Mouse (Mus musculus): ENCODE measurements around the gene Wdr46. TPM values are rescaled to one million over a fixed set of nuclear protein-coding genes. Genes with fewer than 3 reads are reported as not detected.
"Not testable (repeated sequence)": the region's sequence is repeated elsewhere in the genome, so short reads cannot be mapped to it uniquely, and the experiment has no call there.

Wdr46 gene
- polyA plus RNA-seq, 1 experiment from 2014 or later: 32.7 TPM

- WGBS: 1% methylated on average over 45 of the region's 45 CpGs
- Histone ChIP-seq H3K27ac (ENCODE audit: low read length) (peak within 1 kb of the TSS; percentile 92), H3K4me3 (ENCODE audit: low read length) (peak within 1 kb of the TSS; percentile 51), H3K9me3 (ENCODE audit: low read length) (no peaks in the 10 kb centered on the region), H3K4me2 (replicated peaks; ENCODE audit: low read depth, low read length) (peak within 1 kb of the TSS; percentile 75), H3K36me3 (ENCODE audit: insufficient read depth, low read length) (peaks cover 34% of the 10 kb centered on the region), H3K27me3 (ENCODE audit: insufficient read depth, low read length) (no peaks in the 10 kb centered on the region), H3K9ac (replicated peaks; ENCODE audit: low read length) (peak within 1 kb of the TSS; percentile 64), H3K4me1 (ENCODE audit: insufficient read depth, low read length) (peaks cover 45% of the 10 kb centered on the region)
- ATAC-seq (ENCODE audit: low FRiP score, low TSS enrichment): peak; percentile 83
Measured at GRCm38 (mm10) chr17:33951021-33951946, 10.8 kb downstream of the Wdr46 start, which contains the start of gene B3galt4. Gene B3galt4 (minus strand): TSS chr17:33951488.

- H3K4me3 ChIP-seq (ENCODE audit: low read length): peak overlapping the region; percentile 51; the same call in 1 of the 2 replicates
- not testable (repeated sequence) for H3K27me3 ChIP-seq (ENCODE audit: insufficient read depth, low read length); ATAC-seq (ENCODE audit: low FRiP score, low TSS enrichment); H3K9me3 ChIP-seq (ENCODE audit: low read length)
- WGBS: 61% methylated on average over 13 of the region's 13 CpGs
- peak overlapping the region; percentile 75 for H3K4me2 ChIP-seq (replicated peaks; ENCODE audit: low read depth, low read length)
- H3K36me3 ChIP-seq (ENCODE audit: insufficient read depth, low read length): peaks cover 31% of the 10 kb centered on the region
- 0 out of 2 replicates have a peak overlapping the region, but pooled peaks have one; percentile 10 for H3K9ac ChIP-seq (replicated peaks; ENCODE audit: low read length)
- peak overlapping the region; percentile 92 for H3K27ac ChIP-seq (ENCODE audit: low read length)
- peaks cover 50% of the 10 kb centered on the region for H3K4me1 ChIP-seq (ENCODE audit: insufficient read depth, low read length)
Measured at GRCm38 (mm10) chr17:33952015-33952414, 11.6 kb downstream of the Wdr46 start.

- Histone ChIP-seq H3K27ac (ENCODE audit: low read length) (peak overlapping the region; percentile 43; the same call in 1 of the 2 replicates), H3K4me3 (ENCODE audit: low read length) (no peak overlapping the region), H3K9me3 (ENCODE audit: low read length) (no peaks in the 10 kb centered on the region), H3K36me3 (ENCODE audit: insufficient read depth, low read length) (peaks cover 32% of the 10 kb centered on the region), H3K4me1 (ENCODE audit: insufficient read depth, low read length) (peaks cover 50% of the 10 kb centered on the region), H3K9ac (replicated peaks; ENCODE audit: low read length) (peak overlapping the region; percentile 87), H3K4me2 (replicated peaks; ENCODE audit: low read depth, low read length) (0 out of 2 replicates have a peak overlapping the region, but pooled peaks have one; percentile 99), H3K27me3 (ENCODE audit: insufficient read depth, low read length) (no peaks in the 10 kb centered on the region)
- no peak for ATAC-seq (ENCODE audit: low FRiP score, low TSS enrichment)
- WGBS: 82% methylated on average over 4 of the region's 4 CpGs
Measured at GRCm38 (mm10) chr17:33952879-33953278, 12.4 kb downstream of the Wdr46 start.

- ATAC-seq (ENCODE audit: low FRiP score, low TSS enrichment): no peak
- H3K4me1 ChIP-seq (ENCODE audit: insufficient read depth, low read length): peaks cover 50% of the 10 kb centered on the region
- 81% methylated on average over 3 of the region's 3 CpGs for whole genome bisulfite sequencing
- peak overlapping the region; percentile 87 for H3K9ac ChIP-seq (replicated peaks; ENCODE audit: low read length)
- H3K4me3 ChIP-seq (ENCODE audit: low read length): peak overlapping the region; percentile 87; the same call in 1 of the 2 replicates
- H3K36me3 ChIP-seq (ENCODE audit: insufficient read depth, low read length): peaks cover 35% of the 10 kb centered on the region
- 0 out of 2 replicates have a peak overlapping the region, but pooled peaks have one; percentile 43 for H3K27ac ChIP-seq (ENCODE audit: low read length)
- peak overlapping the region; percentile 99 for H3K4me2 ChIP-seq (replicated peaks; ENCODE audit: low read depth, low read length)
- no peaks in the 10 kb centered on the region for H3K9me3 ChIP-seq (ENCODE audit: low read length)
- H3K27me3 ChIP-seq (ENCODE audit: insufficient read depth, low read length): no peaks in the 10 kb centered on the region
Measured at GRCm38 (mm10) chr17:33953310-33953709, 12.8 kb downstream of the Wdr46 start.

- WGBS: 40% methylated on average over 5 of the region's 5 CpGs
- Histone ChIP-seq H3K4me1 (ENCODE audit: insufficient read depth, low read length) (peaks cover 50% of the 10 kb centered on the region), H3K9me3 (ENCODE audit: low read length) (no peaks in the 10 kb centered on the region)
Measured at GRCm38 (mm10) chr17:33953961-33954565, 13.6 kb downstream of the Wdr46 start.

GRCm38 (mm10) chr17:33954646-33955554, 14.4 kb downstream of the Wdr46 start:
- ATAC-seq (ENCODE audit: low FRiP score, low TSS enrichment): no peak; the same call in 1 of the 2 replicates
- Histone ChIP-seq H3K27me3 (ENCODE audit: insufficient read depth, low read length) (no peaks in the 10 kb centered on the region), H3K36me3 (ENCODE audit: insufficient read depth, low read length) (peaks cover 40% of the 10 kb centered on the region), H3K4me2 (replicated peaks; ENCODE audit: low read depth, low read length) (peak overlapping the region; percentile 99), H3K4me1 (ENCODE audit: insufficient read depth, low read length) (peaks cover 50% of the 10 kb centered on the region), H3K9ac (replicated peaks; ENCODE audit: low read length) (peak overlapping the region; percentile 87), H3K9me3 (ENCODE audit: low read length) (no peaks in the 10 kb centered on the region), H3K4me3 (ENCODE audit: low read length) (peak overlapping the region; percentile 87), H3K27ac (ENCODE audit: low read length) (peak overlapping the region; percentile 87)
- WGBS: under 1% methylated on average over 33 of the region's 33 CpGs

More at GRCm38 (mm10) chr17:33953961-33954565, 13.6 kb downstream of the Wdr46 start:
- peak overlapping the region; percentile 87 for H3K9ac ChIP-seq (replicated peaks; ENCODE audit: low read length)
- peaks cover 36% of the 10 kb centered on the region for H3K36me3 ChIP-seq (ENCODE audit: insufficient read depth, low read length)
- no peak for ATAC-seq (ENCODE audit: low FRiP score, low TSS enrichment)
- peak overlapping the region; percentile 87 for H3K27ac ChIP-seq (ENCODE audit: low read length)
- peak overlapping the region; percentile 87 for H3K4me3 ChIP-seq (ENCODE audit: low read length)
- no peaks in the 10 kb centered on the region for H3K27me3 ChIP-seq (ENCODE audit: insufficient read depth, low read length)
- H3K4me2 ChIP-seq (replicated peaks; ENCODE audit: low read depth, low read length): peak overlapping the region; percentile 99

GRCm38 (mm10) chr17:33955555-33956214, 15.2 kb downstream of the Wdr46 start, which contains the start of the genes Vps52 and Rps18:
Gene Vps52 (plus strand): TSS chr17:33955812.
Gene Rps18 (minus strand): TSS chr17:33956001.
- WGBS: under 1% methylated on average over 50 of the region's 50 CpGs
- Histone ChIP-seq H3K4me3 (ENCODE audit: low read length) (peak within 1 kb of the TSS; percentile 87), H3K4me2 (replicated peaks; ENCODE audit: low read depth, low read length) (peak within 1 kb of the TSS; percentile 99), H3K9ac (replicated peaks; ENCODE audit: low read length) (peak within 1 kb of the TSS; percentile 87), H3K4me1 (ENCODE audit: insufficient read depth, low read length) (peaks cover 44% of the 10 kb centered on the region), H3K36me3 (ENCODE audit: insufficient read depth, low read length) (peaks cover 42% of the 10 kb centered on the region), H3K27me3 (ENCODE audit: insufficient read depth, low read length) (no peaks in the 10 kb centered on the region), H3K9me3 (ENCODE audit: low read length) (no peaks in the 10 kb centered on the region), H3K27ac (ENCODE audit: low read length) (peak within 1 kb of the TSS; percentile 87)
- ATAC-seq (ENCODE audit: low FRiP score, low TSS enrichment): peak; percentile 79

- Histone ChIP-seq H3K27ac (ENCODE audit: low read length) (no peak overlapping the region), H3K4me2 (replicated peaks; ENCODE audit: low read depth, low read length) (peak overlapping the region; percentile 74), H3K9me3 (ENCODE audit: low read length) (no peaks in the 10 kb centered on the region), H3K4me1 (ENCODE audit: insufficient read depth, low read length) (peaks cover 38% of the 10 kb centered on the region), H3K27me3 (ENCODE audit: insufficient read depth, low read length) (no peaks in the 10 kb centered on the region), H3K9ac (replicated peaks; ENCODE audit: low read length) (peak overlapping the region; percentile 75), H3K4me3 (ENCODE audit: low read length) (peak overlapping the region; percentile 87), H3K36me3 (ENCODE audit: insufficient read depth, low read length) (peaks cover 46% of the 10 kb centered on the region)
- WGBS: 7% methylated on average over 10 of the region's 10 CpGs
- ATAC-seq (ENCODE audit: low FRiP score, low TSS enrichment): no peak
Measured at GRCm38 (mm10) chr17:33956336-33956735, 15.9 kb downstream of the Wdr46 start.
